Mouse (Mus musculus): Measurements from ENCODE around the gene Isy1.

DNA sequence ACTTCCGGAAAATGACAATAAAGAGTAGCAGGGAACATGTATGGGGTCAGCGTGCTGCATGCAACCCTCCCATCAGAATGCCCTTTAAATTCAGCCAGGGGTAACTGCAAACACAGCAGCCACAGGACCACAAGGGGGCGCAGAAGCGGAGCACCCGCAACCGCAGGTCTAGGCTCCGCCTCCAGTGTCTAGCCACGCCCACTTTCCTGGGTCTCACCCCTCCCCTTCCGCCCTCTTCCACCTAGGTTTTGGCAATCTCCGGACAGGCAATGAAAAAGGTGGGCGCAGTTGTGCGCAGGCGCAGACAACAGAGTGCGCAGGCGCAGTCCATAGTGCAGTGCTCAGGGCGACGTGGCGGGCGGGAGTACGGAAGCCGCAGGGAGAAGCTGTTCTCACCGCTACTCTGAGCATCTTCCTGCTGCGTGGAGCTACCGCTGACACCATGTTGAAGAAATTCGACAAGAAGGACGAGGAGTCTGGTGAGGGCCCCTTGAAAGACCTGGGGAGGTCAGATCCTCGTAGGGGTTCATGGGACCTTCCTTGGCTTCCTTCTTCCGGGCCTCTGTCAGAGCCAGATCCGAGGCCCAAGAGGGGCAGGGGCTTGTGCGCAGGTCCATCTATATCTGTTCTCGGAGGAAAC, 49.1 kb upstream of the Isy1 start, which contains the start of gene Copg1:
- TF ChIP-seq CTCF (IDR thresholded peaks at IDR 0.05; ENCODE audit: borderline replicate concordance, insufficient read depth, low read depth, low read length) = peak; percentile 85
- peak; percentile 85; the same call in 1 of the 2 replicates for TF ChIP-seq POLR2A (IDR thresholded peaks at IDR 0.05; ENCODE audit: borderline replicate concordance, insufficient read depth, low read length)
